Mouse (Mus musculus): ENCODE measurements around the gene Abi1.
"Not testable (repeated sequence)": the region's sequence is repeated elsewhere in the genome, so short reads cannot be mapped to it uniquely, and the experiment has no call there.

Abi1 gene

GRCm38 (mm10) chr2:23030631-23031030, 9.4 kb downstream of the Abi1 start:
- DNase-seq (ENCODE audit: low spot score): no peak

- no peak for DNase-seq (ENCODE audit: low spot score)
Observed at GRCm38 (mm10) chr2:23028826-23029225, 11.2 kb downstream of the Abi1 start.

GRCm38 (mm10) chr2:23026379-23026778, 13.7 kb downstream of the Abi1 start:
- no peak for DNase-seq (ENCODE audit: low spot score)

GRCm38 (mm10) chr2:23023714-23024282, 16.2 kb downstream of the Abi1 start:
- DNase-seq (ENCODE audit: low spot score): no peak

- no peak for DNase-seq (ENCODE audit: low spot score)
Observed at GRCm38 (mm10) chr2:23023023-23023422, 17.0 kb downstream of the Abi1 start.

GRCm38 (mm10) chr2:23021721-23022120, 18.3 kb downstream of the Abi1 start:
- peak; percentile 57 for DNase-seq (ENCODE audit: low spot score)

- DNase-seq (ENCODE audit: low spot score): no peak
Observed at GRCm38 (mm10) chr2:23021320-23021719, 18.7 kb downstream of the Abi1 start.

- DNase-seq (ENCODE audit: low spot score): no peak
Observed at GRCm38 (mm10) chr2:23019170-23019569, 20.9 kb downstream of the Abi1 start.

GRCm38 (mm10) chr2:23016121-23016520, 23.9 kb downstream of the Abi1 start:
- no peak for DNase-seq (ENCODE audit: low spot score)

- DNase-seq (ENCODE audit: low spot score): no peak
Observed at GRCm38 (mm10) chr2:23015335-23015734, 24.7 kb downstream of the Abi1 start.

- not testable (repeated sequence) for DNase-seq (ENCODE audit: low spot score)
Observed at GRCm38 (mm10) chr2:23014935-23015334, 25.1 kb downstream of the Abi1 start.

- DNase-seq (ENCODE audit: low spot score): no peak
Observed at GRCm38 (mm10) chr2:23008256-23008655, 31.8 kb downstream of the Abi1 start.

- no peak for DNase-seq (ENCODE audit: low spot score)
Observed at GRCm38 (mm10) chr2:23007577-23007976, 32.5 kb downstream of the Abi1 start.

- DNase-seq (ENCODE audit: low spot score): no peak
Observed at GRCm38 (mm10) chr2:23007149-23007548, 32.9 kb downstream of the Abi1 start.

GRCm38 (mm10) chr2:23006219-23006618, 33.8 kb downstream of the Abi1 start:
- DNase-seq (ENCODE audit: low spot score): peak; percentile 17

GRCm38 (mm10) chr2:23002637-23003036, 37.4 kb downstream of the Abi1 start:
- DNase-seq (ENCODE audit: low spot score): no peak

GRCm38 (mm10) chr2:22999620-23000019, 40.4 kb downstream of the Abi1 start:
- DNase-seq (ENCODE audit: low spot score): no peak

GRCm38 (mm10) chr2:22998804-22999203, 41.2 kb downstream of the Abi1 start:
- no peak for DNase-seq (ENCODE audit: low spot score)

GRCm38 (mm10) chr2:22998015-22998414, 42.0 kb downstream of the Abi1 start:
- no peak for DNase-seq (ENCODE audit: low spot score)

GRCm38 (mm10) chr2:22996071-22996470, 44.0 kb downstream of the Abi1 start:
- no peak for DNase-seq (ENCODE audit: low spot score)

GRCm38 (mm10) chr2:22985973-22986657, 53.9 kb downstream of the Abi1 start:
- no peak for DNase-seq (ENCODE audit: low spot score)

- no peak for DNase-seq (ENCODE audit: low spot score)
Observed at GRCm38 (mm10) chr2:22977387-22977973, 62.6 kb downstream of the Abi1 start.

- no peak for DNase-seq (ENCODE audit: low spot score)
Observed at GRCm38 (mm10) chr2:22962970-22963369, 77.1 kb downstream of the Abi1 start.

- DNase-seq (ENCODE audit: low spot score): no peak
Observed at GRCm38 (mm10) chr2:22962242-22962641, 77.8 kb downstream of the Abi1 start.
